Mouse (Mus musculus) neural tube, embryonic 11.5 days (tissue): ENCODE measurements around the gene Pnpt1. TPM values are rescaled to one million over a fixed set of nuclear protein-coding genes. Genes with fewer than 3 reads are reported as not detected.

Experiments used
- ATAC-seq: fragments of 200-750 bp; cut with Nextera tagmentation; 2 replicates; pipeline ENCODE4 v1.8.0; 2017; ENCODE audit warnings: moderate number of reproducible peaks, mild to moderate bottlenecking, moderate TSS enrichment, moderate library complexity; ENCODE audit not compliant: insufficient read depth, low FRiP score, low TSS enrichment
- DNase-seq: peaks from one replicate; pipeline ENCODE4 v3.0.0-alpha.2; 2015; ENCODE audit warnings: low spot score
- H3K27ac ChIP-seq: fragments of 300-500 bp; sonication (generic); 2 replicates; pipeline ENCODE4 v1.5.1; 2014; ENCODE audit warnings: low read depth, mild to moderate bottlenecking, low read length
- H3K27me3 ChIP-seq: fragments of 300-500 bp; sonication (generic); 2 replicates; pipeline ENCODE4 v1.6.1; 2014; ENCODE audit warnings: mild to moderate bottlenecking, low read length, mixed read lengths; ENCODE audit not compliant: control insufficient read depth, insufficient read depth
- H3K36me3 ChIP-seq: fragments of 300-500 bp; sonication (generic); 2 replicates; pipeline ENCODE4 v1.6.1; 2014; ENCODE audit warnings: mild to moderate bottlenecking, low read length, moderate library complexity, mixed read lengths; ENCODE audit not compliant: control insufficient read depth, insufficient read depth
- H3K4me1 ChIP-seq: fragments of 300-500 bp; sonication (generic); 2 replicates; pipeline ENCODE4 v1.6.1; 2014; ENCODE audit warnings: low read length, mixed read lengths; ENCODE audit not compliant: control insufficient read depth, insufficient read depth
- H3K4me2 ChIP-seq: fragments of 300-500 bp; sonication (generic); 2 replicates; pipeline ENCODE4 v1.6.1; 2014; ENCODE audit warnings: low read depth, mild to moderate bottlenecking, moderate library complexity
- H3K4me3 ChIP-seq: fragments of 300-500 bp; sonication (generic); 2 replicates; pipeline ENCODE4 v1.5.1; 2014; ENCODE audit warnings: low read depth, low read length
- H3K9ac ChIP-seq: fragments of 300-500 bp; sonication (generic); 2 replicates; pipeline ENCODE4 v1.6.1; 2014; ENCODE audit warnings: mild to moderate bottlenecking, low read length
- H3K9me3 ChIP-seq: fragments of 300-500 bp; sonication (generic); 2 replicates; pipeline ENCODE4 v1.6.1; 2016; ENCODE audit warnings: low read length; ENCODE audit not compliant: control insufficient read depth
- WGBS: fragments of 180-500 bp; shearing (Covaris S2); extraction: QIAGEN DNeasy Blood & Tissue Kit; methylation state at CpG from one replicate; pipeline ENCODE4 v1.1.7; 2014; 5-methylcytosine and 5-hydroxymethylcytosine counted together
- polyA plus RNA-seq: library from polyadenylated mRNA; unstranded; fragments of >200 nt; fragmentation: Nextera tagmentation; extraction: Ambion mirVana; gene quantifications from 2 replicates; pipeline ENCODE4 v1.2.1, GENCODE M21; 2014

Pnpt1 gene
- polyA plus RNA-seq, 1 experiment from 2014 or later, result 44.9 TPM

DNA sequence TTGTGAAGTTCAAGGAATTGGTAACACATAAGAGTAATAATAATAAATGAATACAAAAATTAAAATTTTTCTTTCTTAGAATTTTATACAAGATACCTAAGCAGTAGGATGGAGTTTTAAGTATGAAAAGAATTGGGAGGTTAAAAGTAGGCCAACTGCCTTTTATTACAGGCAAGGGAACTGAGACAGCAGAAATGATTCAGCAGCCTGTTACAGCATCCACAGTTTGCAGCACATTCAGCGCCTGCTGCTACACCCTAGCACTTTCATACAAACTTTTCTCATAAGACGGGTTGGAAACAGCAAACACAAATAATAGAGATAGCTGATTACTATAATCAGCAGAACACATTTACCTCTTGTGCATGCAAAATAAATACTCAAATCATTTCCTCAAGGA lies 79.2 kb downstream of the Pnpt1 start:
- Histone ChIP-seq H3K27ac (no peak overlapping the region), H3K4me2 (no peak overlapping the region), H3K9me3 (no peaks in the 10 kb centered on the region), H3K36me3 (no peaks in the 10 kb centered on the region), H3K4me1 (no peaks in the 10 kb centered on the region), H3K27me3 (no peaks in the 10 kb centered on the region), H3K9ac (no peak overlapping the region), H3K4me3 (no peak overlapping the region)
- 92% methylated on average over 2 of the region's 2 CpGs for WGBS
- DNase-seq (no peak), ATAC-seq (no peak)

Other genes starting within 250 kb of the Pnpt1 start
- gene Ppp4r3b, start 42.1 kb downstream of the Pnpt1 start, polyA plus RNA-seq, result 83.2 and 86.9 TPM in 2 replicates
- 68.5 and 77.0 TPM in 2 replicates for gene Cfap36, start 116.7 kb downstream of the Pnpt1 start, polyA plus RNA-seq
- gene Ccdc88a, start 242.9 kb downstream of the Pnpt1 start, polyA plus RNA-seq, result 40.3 and 45.3 TPM in 2 replicates